Mouse (Mus musculus) cerebellum, postnatal 14 days (tissue): ENCODE data around the gene Ralbp1.

Experiments
- DNase-seq, 2 experiments: peaks; one replicate each; pipeline ENCODE4 v3.0.0; 2021; ENCODE audit warnings: mixed read lengths in 2 of 2

The Ralbp1 gene

GRCm38 (mm10) chr17:65847694-65848449, 37.7 kb downstream of the Ralbp1 start:
- DNase-seq, result peak; percentile 76 to 80

- no peak for DNase-seq
Measured at GRCm38 (mm10) chr17:65845423-65845822, 40.2 kb downstream of the Ralbp1 start.

- DNase-seq, result peak; percentile 20 to 38
Measured at GRCm38 (mm10) chr17:65842669-65843381, 42.8 kb downstream of the Ralbp1 start.

- DNase-seq, result no peak
Measured at GRCm38 (mm10) chr17:65839541-65840256, 45.9 kb downstream of the Ralbp1 start.

- DNase-seq, result no peak
Measured at GRCm38 (mm10) chr17:65836746-65837145, 48.9 kb downstream of the Ralbp1 start.

- DNase-seq, result no peak
Measured at GRCm38 (mm10) chr17:65833891-65834290, 51.7 kb downstream of the Ralbp1 start.

- DNase-seq, result peak in 1 of 2 experiments; percentile 42
Measured at GRCm38 (mm10) chr17:65830216-65830863, 55.3 kb downstream of the Ralbp1 start.

- DNase-seq, result no peak
Measured at GRCm38 (mm10) chr17:65828951-65829350, 56.6 kb downstream of the Ralbp1 start.

GRCm38 (mm10) chr17:65827904-65828303, 57.7 kb downstream of the Ralbp1 start:
- DNase-seq, result no peak

GRCm38 (mm10) chr17:65827119-65827840, 58.3 kb downstream of the Ralbp1 start:
- DNase-seq, result no peak

GRCm38 (mm10) chr17:65826257-65826656, 59.3 kb downstream of the Ralbp1 start:
- DNase-seq, result no peak

GRCm38 (mm10) chr17:65824246-65824645, 61.4 kb downstream of the Ralbp1 start:
- DNase-seq, result no peak

GRCm38 (mm10) chr17:65822423-65822822, 63.2 kb downstream of the Ralbp1 start:
- no peak for DNase-seq

GRCm38 (mm10) chr17:65820197-65820596, 65.4 kb downstream of the Ralbp1 start:
- DNase-seq, result no peak

- DNase-seq, result no peak
Measured at GRCm38 (mm10) chr17:65813763-65814162, 71.8 kb downstream of the Ralbp1 start.

GRCm38 (mm10) chr17:65811032-65811431, 74.6 kb downstream of the Ralbp1 start:
- DNase-seq, result no peak

- no peak for DNase-seq
Measured at GRCm38 (mm10) chr17:65806416-65806815, 79.2 kb downstream of the Ralbp1 start.

- DNase-seq, result no peak
Measured at GRCm38 (mm10) chr17:65805966-65806365, 79.6 kb downstream of the Ralbp1 start.

- DNase-seq, result no peak
Measured at GRCm38 (mm10) chr17:65802026-65802425, 83.6 kb downstream of the Ralbp1 start.

- DNase-seq, result no peak
Measured at GRCm38 (mm10) chr17:65800451-65800850, 85.1 kb downstream of the Ralbp1 start.

GRCm38 (mm10) chr17:65799353-65799752, 86.2 kb downstream of the Ralbp1 start:
- DNase-seq, result no peak

- no peak for DNase-seq
Measured at GRCm38 (mm10) chr17:65798446-65798845, 87.2 kb downstream of the Ralbp1 start.
